Mouse (Mus musculus) cortical plate, adult 2 months (tissue): ENCODE results near the gene Aldh1a3.

Experiments used
- CTCF ChIP-seq: fragments of 200-500 bp; IDR thresholded peaks from 2 replicates; pipeline ENCODE4 v1.5.1; 2011; ENCODE audit warnings: mild to moderate bottlenecking, control low read depth, low read length; ENCODE audit not compliant: insufficient read depth; ENCODE audit errors: extremely low read depth
- POLR2A ChIP-seq: fragments of 200-500 bp; IDR thresholded peaks from 2 replicates; pipeline ENCODE4 v1.6.1; 2011; ENCODE audit warnings: mild to moderate bottlenecking, low read length, control low read depth; ENCODE audit not compliant: insufficient read depth; ENCODE audit errors: extremely low read depth

- TF ChIP-seq POLR2A (no peak), CTCF (no peak)
Observed at GRCm38 (mm10) chr7:66375736-66376135, 51.6 kb downstream of the Aldh1a3 start.
